Mouse (Mus musculus): Measurements from ENCODE around the gene Csrp3.

Gene Csrp3

GRCm38 (mm10) chr7:48867576-48867975 is 19.7 kb upstream of the Csrp3 start:
- peak in 1 of 2 experiments; percentile 13 for DNase-seq (ENCODE audit: low spot score in 2 of 2)

GRCm38 (mm10) chr7:48864671-48865458 is 17.0 kb upstream of the Csrp3 start:
- no peak for DNase-seq (ENCODE audit: low spot score in 2 of 2)

GRCm38 (mm10) chr7:48864199-48864598 is 16.4 kb upstream of the Csrp3 start:
- no peak for DNase-seq (ENCODE audit: low spot score in 2 of 2)

- DNase-seq (ENCODE audit: low spot score in 2 of 2): no peak
Observed at GRCm38 (mm10) chr7:48861796-48862195, 14.0 kb upstream of the Csrp3 start.

GRCm38 (mm10) chr7:48860948-48861347 is 13.1 kb upstream of the Csrp3 start:
- no peak for DNase-seq (ENCODE audit: low spot score in 2 of 2)

GRCm38 (mm10) chr7:48859362-48859761 is 11.5 kb upstream of the Csrp3 start:
- DNase-seq (ENCODE audit: low spot score in 2 of 2): no peak

- no peak for DNase-seq (ENCODE audit: low spot score in 2 of 2)
Observed at GRCm38 (mm10) chr7:48858257-48858656, 10.4 kb upstream of the Csrp3 start.

- DNase-seq (ENCODE audit: low spot score in 2 of 2): no peak
Observed at GRCm38 (mm10) chr7:48855461-48855860, 7.6 kb upstream of the Csrp3 start.

- DNase-seq (ENCODE audit: low spot score in 2 of 2): peak in 1 of 2 experiments; percentile 47
Observed at GRCm38 (mm10) chr7:48853496-48853895, 5.7 kb upstream of the Csrp3 start.

- no peak for DNase-seq (ENCODE audit: low spot score in 2 of 2)
Observed at GRCm38 (mm10) chr7:48851529-48852104, 3.8 kb upstream of the Csrp3 start.

GRCm38 (mm10) chr7:48846755-48847154 is 1.1 kb downstream of the Csrp3 start:
- DNase-seq (ENCODE audit: low spot score in 2 of 2): peak; percentile 36 to 58

GRCm38 (mm10) chr7:48845213-48845973 is 2.4 kb downstream of the Csrp3 start:
- no peak for DNase-seq (ENCODE audit: low spot score in 2 of 2)

- no peak for DNase-seq (ENCODE audit: low spot score in 2 of 2)
Observed at GRCm38 (mm10) chr7:48843541-48843940, 4.3 kb downstream of the Csrp3 start.

GRCm38 (mm10) chr7:48842353-48842752 is 5.5 kb downstream of the Csrp3 start:
- DNase-seq (ENCODE audit: low spot score in 2 of 2): peak; percentile 65 to 78

GRCm38 (mm10) chr7:48841538-48841937 is 6.3 kb downstream of the Csrp3 start:
- no peak for DNase-seq (ENCODE audit: low spot score in 2 of 2)

- peak in 1 of 2 experiments; percentile 51 for DNase-seq (ENCODE audit: low spot score in 2 of 2)
Observed at GRCm38 (mm10) chr7:48840545-48840944, 7.3 kb downstream of the Csrp3 start.

GRCm38 (mm10) chr7:48838434-48838833 is 9.4 kb downstream of the Csrp3 start:
- DNase-seq (ENCODE audit: low spot score in 2 of 2): no peak

GRCm38 (mm10) chr7:48836949-48837348 is 10.9 kb downstream of the Csrp3 start:
- DNase-seq (ENCODE audit: low spot score in 2 of 2): no peak

GRCm38 (mm10) chr7:48834989-48835626 is 12.7 kb downstream of the Csrp3 start:
- no peak for DNase-seq (ENCODE audit: low spot score in 2 of 2)

- no peak for DNase-seq (ENCODE audit: low spot score in 2 of 2)
Observed at GRCm38 (mm10) chr7:48834371-48834970, 13.4 kb downstream of the Csrp3 start.

- DNase-seq (ENCODE audit: low spot score in 2 of 2): no peak
Observed at GRCm38 (mm10) chr7:48832735-48833134, 15.1 kb downstream of the Csrp3 start.

GRCm38 (mm10) chr7:48830395-48830794 is 17.4 kb downstream of the Csrp3 start:
- peak; percentile 41 to 59 for DNase-seq (ENCODE audit: low spot score in 2 of 2)
